Mouse (Mus musculus): Measurements from ENCODE around the gene Dennd4a. TPM values are rescaled to one million over a fixed set of nuclear protein-coding genes. Genes with fewer than 3 reads are reported as not detected.
A peak's percentile ranks its signal among the peaks of the same experiment; 100 is the strongest.

The Dennd4a gene
- polyA plus RNA-seq, 1 experiment from 2014 or later, result 10.7 TPM

GRCm38 (mm10) chr9:64802561-64802960 is 8.6 kb upstream of the Dennd4a start:
- ATAC-seq (replicated peaks; ENCODE audit: low FRiP score) (no peak), DNase-seq (ENCODE audit: low spot score) (no peak)
- WGBS, result 87% methylated on average over 5 of the region's 5 CpGs
- H3K27me3 ChIP-seq (ENCODE audit: control insufficient read depth, insufficient read depth, low read length), result no peaks in the 10 kb centered on the region
- no peaks in the 10 kb centered on the region for H3K9me3 ChIP-seq (ENCODE audit: control insufficient read depth, low read length)
- no peaks in the 10 kb centered on the region for H3K4me1 ChIP-seq (replicated peaks; ENCODE audit: control insufficient read depth, insufficient read depth, low read length)
- no peak overlapping the region for H3K4me2 ChIP-seq (ENCODE audit: low read depth, low read length, severe bottlenecking)
- H3K9ac ChIP-seq (ENCODE audit: low read length), result no peak overlapping the region
- H3K27ac ChIP-seq (ENCODE audit: low read depth, low read length), result no peak overlapping the region
- H3K36me3 ChIP-seq (ENCODE audit: control insufficient read depth, insufficient read depth, low read length), result no peaks in the 10 kb centered on the region
- H3K4me3 ChIP-seq (ENCODE audit: low read depth, low read length), result no peak overlapping the region

- Histone ChIP-seq H3K27ac (ENCODE audit: low read depth, low read length) (no peak overlapping the region), H3K9me3 (ENCODE audit: control insufficient read depth, low read length) (no peaks in the 10 kb centered on the region), H3K4me1 (replicated peaks; ENCODE audit: control insufficient read depth, insufficient read depth, low read length) (no peaks in the 10 kb centered on the region), H3K9ac (ENCODE audit: low read length) (no peak overlapping the region), H3K4me3 (ENCODE audit: low read depth, low read length) (no peak overlapping the region), H3K4me2 (ENCODE audit: low read depth, low read length, severe bottlenecking) (no peak overlapping the region), H3K27me3 (ENCODE audit: control insufficient read depth, insufficient read depth, low read length) (no peaks in the 10 kb centered on the region), H3K36me3 (ENCODE audit: control insufficient read depth, insufficient read depth, low read length) (no peaks in the 10 kb centered on the region)
- 86% methylated on average over 5 of the region's 5 CpGs for WGBS
- DNase-seq (ENCODE audit: low spot score) (no peak), ATAC-seq (replicated peaks; ENCODE audit: low FRiP score) (no peak)
These were observed 7.5 kb upstream of the Dennd4a start for GRCm38 (mm10) chr9:64803373-64804214.

DNA sequence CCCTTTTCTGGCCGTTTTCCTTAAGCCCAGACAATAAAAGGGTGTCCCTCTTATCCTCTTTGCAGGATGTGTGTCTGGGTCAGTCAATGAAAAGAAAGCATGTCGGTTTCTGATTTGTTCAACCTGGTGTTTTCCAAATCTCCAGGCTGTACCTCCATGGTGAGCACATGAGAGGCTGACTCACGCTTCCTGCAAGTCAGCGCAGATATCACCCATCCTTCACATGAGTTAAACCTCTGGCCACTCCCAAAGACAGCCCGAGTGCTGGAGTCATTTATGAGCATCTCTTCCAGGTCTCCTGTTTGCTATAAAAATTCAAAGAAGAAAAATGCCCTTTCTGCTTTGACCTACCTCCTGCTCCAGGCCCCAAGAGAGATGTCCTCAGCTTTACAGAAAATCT is 5.3 kb upstream of the Dennd4a start:
- H3K27me3 ChIP-seq (ENCODE audit: control insufficient read depth, insufficient read depth, low read length), result no peaks in the 10 kb centered on the region
- H3K9me3 ChIP-seq (ENCODE audit: control insufficient read depth, low read length), result no peaks in the 10 kb centered on the region
- no peak overlapping the region for H3K4me3 ChIP-seq (ENCODE audit: low read depth, low read length)
- no peaks in the 10 kb centered on the region for H3K36me3 ChIP-seq (ENCODE audit: control insufficient read depth, insufficient read depth, low read length)
- H3K9ac ChIP-seq (ENCODE audit: low read length), result no peak overlapping the region
- H3K4me2 ChIP-seq (ENCODE audit: low read depth, low read length, severe bottlenecking), result no peak overlapping the region
- ATAC-seq (replicated peaks; ENCODE audit: low FRiP score), result no peak
- no peaks in the 10 kb centered on the region for H3K4me1 ChIP-seq (replicated peaks; ENCODE audit: control insufficient read depth, insufficient read depth, low read length)
- WGBS, result 80% methylated on average over 5 of the region's 5 CpGs
- H3K27ac ChIP-seq (ENCODE audit: low read depth, low read length), result no peak overlapping the region
- DNase-seq (ENCODE audit: low spot score), result no peak

- Histone ChIP-seq H3K4me2 (ENCODE audit: low read depth, low read length, severe bottlenecking) (no peak overlapping the region), H3K9ac (ENCODE audit: low read length) (no peak overlapping the region), H3K4me3 (ENCODE audit: low read depth, low read length) (no peak overlapping the region), H3K27me3 (ENCODE audit: control insufficient read depth, insufficient read depth, low read length) (no peaks in the 10 kb centered on the region), H3K36me3 (ENCODE audit: control insufficient read depth, insufficient read depth, low read length) (no peaks in the 10 kb centered on the region), H3K9me3 (ENCODE audit: control insufficient read depth, low read length) (no peaks in the 10 kb centered on the region), H3K4me1 (replicated peaks; ENCODE audit: control insufficient read depth, insufficient read depth, low read length) (no peaks in the 10 kb centered on the region), H3K27ac (ENCODE audit: low read depth, low read length) (no peak overlapping the region)
- DNase-seq (ENCODE audit: low spot score), result no peak
- 82% methylated on average over 6 of the region's 6 CpGs for WGBS
- no peak for ATAC-seq (replicated peaks; ENCODE audit: low FRiP score)
These were observed 4.6 kb upstream of the Dennd4a start for GRCm38 (mm10) chr9:64806335-64807060.

- H3K9ac ChIP-seq (ENCODE audit: low read length), result no peak overlapping the region
- ATAC-seq (replicated peaks; ENCODE audit: low FRiP score) (no peak), DNase-seq (ENCODE audit: low spot score) (no peak)
- no peak overlapping the region for H3K4me2 ChIP-seq (ENCODE audit: low read depth, low read length, severe bottlenecking)
- H3K9me3 ChIP-seq (ENCODE audit: control insufficient read depth, low read length), result no peaks in the 10 kb centered on the region
- H3K4me1 ChIP-seq (replicated peaks; ENCODE audit: control insufficient read depth, insufficient read depth, low read length), result peaks cover 2% of the 10 kb centered on the region; the same call in 1 of the 2 replicates
- no peak overlapping the region for H3K27ac ChIP-seq (ENCODE audit: low read depth, low read length)
- 84% methylated on average over 14 of the region's 14 CpGs for WGBS
- no peaks in the 10 kb centered on the region for H3K27me3 ChIP-seq (ENCODE audit: control insufficient read depth, insufficient read depth, low read length)
- H3K36me3 ChIP-seq (ENCODE audit: control insufficient read depth, insufficient read depth, low read length), result no peaks in the 10 kb centered on the region
- no peak overlapping the region for H3K4me3 ChIP-seq (ENCODE audit: low read depth, low read length)
These were observed 3.9 kb upstream of the Dennd4a start for GRCm38 (mm10) chr9:64807061-64807808.

GRCm38 (mm10) chr9:64809851-64810250 is 1.3 kb upstream of the Dennd4a start:
- H3K9ac ChIP-seq (ENCODE audit: low read length), result no peak overlapping the region
- H3K27ac ChIP-seq (ENCODE audit: low read depth, low read length), result no peak overlapping the region
- 72% methylated on average over 3 of the region's 3 CpGs for WGBS
- no peak overlapping the region for H3K4me3 ChIP-seq (ENCODE audit: low read depth, low read length)
- H3K4me1 ChIP-seq (replicated peaks; ENCODE audit: control insufficient read depth, insufficient read depth, low read length), result peaks cover 3% of the 10 kb centered on the region; the same call in 1 of the 2 replicates
- no peaks in the 10 kb centered on the region for H3K9me3 ChIP-seq (ENCODE audit: control insufficient read depth, low read length)
- DNase-seq (ENCODE audit: low spot score), result no peak
- H3K4me2 ChIP-seq (ENCODE audit: low read depth, low read length, severe bottlenecking), result no peak overlapping the region
- H3K36me3 ChIP-seq (ENCODE audit: control insufficient read depth, insufficient read depth, low read length), result no peaks in the 10 kb centered on the region
- no peaks in the 10 kb centered on the region for H3K27me3 ChIP-seq (ENCODE audit: control insufficient read depth, insufficient read depth, low read length)
- ATAC-seq (replicated peaks; ENCODE audit: low FRiP score), result no peak

DNA sequence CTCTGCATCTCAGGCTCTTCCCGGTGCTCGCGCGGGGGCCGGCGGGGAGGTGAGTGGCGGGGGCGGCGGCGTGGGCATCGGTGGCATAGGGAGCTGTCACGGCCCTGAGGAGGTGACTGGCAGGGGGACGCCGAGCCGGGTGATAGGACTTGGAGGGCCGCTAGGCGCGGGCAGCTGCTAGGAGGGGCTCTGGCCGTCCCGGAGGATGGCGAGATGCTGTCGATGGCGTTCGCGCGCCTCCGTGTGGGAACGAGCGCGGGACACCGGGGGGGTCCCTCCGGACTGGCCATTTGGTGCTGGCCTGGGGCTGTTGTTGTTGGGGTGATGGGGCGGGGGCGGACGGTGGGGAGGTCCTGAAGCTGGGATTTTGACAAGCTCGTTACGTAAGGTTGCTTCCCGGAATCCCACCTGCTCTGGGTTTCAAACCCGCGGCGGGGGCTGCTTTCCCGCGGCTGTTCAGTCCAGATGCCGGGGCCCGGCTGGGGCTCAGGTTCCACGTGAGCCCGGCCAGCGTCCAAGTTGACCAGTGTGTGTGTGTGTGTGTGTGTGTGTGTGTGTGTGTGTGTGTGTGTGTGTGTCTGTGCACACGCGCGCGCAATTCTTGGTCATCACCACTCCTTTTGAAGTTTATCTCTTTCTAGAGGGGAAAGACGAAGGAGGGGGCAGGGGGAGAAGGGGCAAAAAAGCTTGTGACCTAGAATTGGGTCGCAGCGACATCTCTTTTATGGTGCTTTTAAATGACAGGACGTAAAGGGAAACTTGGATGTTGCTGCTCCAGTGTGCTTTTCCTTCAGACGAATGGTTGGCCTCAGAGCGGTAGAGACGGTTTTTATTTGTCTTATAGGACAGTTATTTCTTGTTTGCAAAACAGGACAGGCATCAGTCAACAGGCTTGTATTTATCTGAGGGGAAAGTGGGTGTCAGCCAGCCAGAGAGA is 666 bp downstream of the Dennd4a start:
- Histone ChIP-seq H3K27ac (ENCODE audit: low read depth, low read length) (peak overlapping the region; percentile 88), H3K4me1 (replicated peaks; ENCODE audit: control insufficient read depth, insufficient read depth, low read length) (peaks cover 3% of the 10 kb centered on the region; the same call in 1 of the 2 replicates), H3K9ac (ENCODE audit: low read length) (peak overlapping the region; percentile 72), H3K27me3 (ENCODE audit: control insufficient read depth, insufficient read depth, low read length) (no peaks in the 10 kb centered on the region), H3K9me3 (ENCODE audit: control insufficient read depth, low read length) (no peaks in the 10 kb centered on the region), H3K4me3 (ENCODE audit: low read depth, low read length) (peak overlapping the region; percentile 78), H3K36me3 (ENCODE audit: control insufficient read depth, insufficient read depth, low read length) (no peaks in the 10 kb centered on the region), H3K4me2 (ENCODE audit: low read depth, low read length, severe bottlenecking) (peak overlapping the region; percentile 64)
- ATAC-seq (replicated peaks; ENCODE audit: low FRiP score) (peak; percentile 89), DNase-seq (ENCODE audit: low spot score) (no peak)
- WGBS, result under 1% methylated on average over 55 of the region's 59 CpGs
